In genomic region chr4:133375812-133376577, GRCm38 (mm10) we compare ENCODE assay signal across 10 mouse cellular contexts. TPM values are rescaled to one million over a fixed set of nuclear protein-coding genes. Genes with fewer than 3 reads are reported as not detected.
DNase-seq lines count a peak whose midpoint lies in the region; ATAC-seq and TF ChIP-seq lines count a peak whose summit lies in the region.
"Had no signal": no experiment of that assay in that cellular context is flagged by ENCODE, and none has a peak within 500 bp of the region (broad histone marks: within the 10 kb centered on the region; RNA-seq: fewer than 3 reads in every experiment).

No protein-coding gene starts in this region.

- peaks cover 73% of the 10 kb centered on the region for H3K36me3 ChIP-seq in erythroblast, embryonic 14.5 days (ENCODE audit: control insufficient read depth)
- H3K36me3 ChIP-seq in E14TG2a.4 (ENCODE audit: insufficient read depth, low read length): peaks cover 28% of the 10 kb centered on the region
- H3K36me3 ChIP-seq in intestine, embryonic 15.5 days: no peaks in the 10 kb centered on the region

- WGBS in intestine, embryonic 15.5 days: 66% methylated on average over 10 of the region's 10 CpGs

- H3K4me1 ChIP-seq in erythroblast, embryonic 14.5 days (ENCODE audit: control insufficient read depth): peaks cover 96% of the 10 kb centered on the region
- H3K4me1 ChIP-seq in E14TG2a.4 (replicated peaks; ENCODE audit: low read depth, low read length): peaks cover 97% of the 10 kb centered on the region
- H3K4me1 ChIP-seq in intestine, embryonic 15.5 days (replicated peaks): peaks cover 73% of the 10 kb centered on the region

- TF ChIP-seq CTCF in left cerebral cortex, adult 2 months (IDR thresholded peaks at IDR 0.05): no peak
- TF ChIP-seq CTCF in E14TG2a.4 (conservative IDR thresholded peaks at IDR 0.05; ENCODE audit: low read length): no peak

- H3K27ac ChIP-seq in left cerebral cortex, adult 2 months: peak overlapping the region; percentile 15; the same call in 1 of the 2 replicates
- no peak overlapping the region; the same call in 1 of the 2 replicates for H3K27ac ChIP-seq in intestine, embryonic 15.5 days

- H3K27me3 ChIP-seq in erythroblast, embryonic 14.5 days (ENCODE audit: control insufficient read depth): no peaks in the 10 kb centered on the region
- no peaks in the 10 kb centered on the region for H3K27me3 ChIP-seq in E14TG2a.4 (ENCODE audit: insufficient read depth, low read length)
- no peaks in the 10 kb centered on the region for H3K27me3 ChIP-seq in intestine, embryonic 15.5 days (replicated peaks)

- intact Hi-C loops in left cerebral cortex, adult 2 months (cut with DNase I): no loop called here
- intact Hi-C loops in left cerebral cortex, postnatal 14 days (cut with DNase I): no loop called here

- DNase-seq in left cerebral cortex, adult 2 months (ENCODE audit: extremely low spot score in 1 of 2, low spot score in 2 of 2): no peak
- DNase-seq in left cerebral cortex, postnatal 14 days (ENCODE audit: low spot score in 2 of 2): no peak
- peak; percentile 35 to 60 for DNase-seq in cerebellum, postnatal 25 days
- no peak for DNase-seq in urinary bladder, postnatal 36 days (ENCODE audit: low spot score in 2 of 2)
- DNase-seq: gastrocnemius, postnatal 25 days; kidney, adult 18-20 months had no signal

- no peak overlapping the region for H3K4me2 ChIP-seq in intestine, embryonic 15.5 days (replicated peaks)

- no peaks in the 10 kb centered on the region for H3K9me3 ChIP-seq in erythroblast, embryonic 14.5 days (ENCODE audit: control insufficient read depth, low read length)
- H3K9me3 ChIP-seq in E14TG2a.4 (ENCODE audit: low read length): no peaks in the 10 kb centered on the region
- H3K9me3 ChIP-seq in intestine, embryonic 15.5 days: no peaks in the 10 kb centered on the region

- no peak overlapping the region for H3K9ac ChIP-seq in intestine, embryonic 15.5 days

- peak overlapping the region; percentile 22 for H3K4me3 ChIP-seq in erythroblast, embryonic 14.5 days (replicated peaks)
- no peak overlapping the region for H3K4me3 ChIP-seq in left cerebral cortex, adult 2 months
- peak overlapping the region; percentile 33; the same call in 1 of the 2 replicates for H3K4me3 ChIP-seq in E14TG2a.4 (replicated peaks; ENCODE audit: low read length)
- no peak overlapping the region for H3K4me3 ChIP-seq in intestine, embryonic 15.5 days (replicated peaks)

- no peak for ATAC-seq in erythroblast, adult 5-6 weeks (replicated peaks; ENCODE audit: low FRiP score, poor library complexity, severe bottlenecking)
- ATAC-seq in intestine, embryonic 15.5 days: no peak

RNA-seq across cellular contexts. Expression of gene Slc9a1, which starts 6.5 kb away (rescaled TPM):
- polyA plus RNA-seq in erythroblast, embryonic 14.5 days (2012): 3.7 and 3.8 TPM in 2 replicates
- total RNA-seq in erythroblast, adult 5-6 weeks (2015; ENCODE audit: low replicate concordance): 6.5 and 9.8 TPM in 2 replicates
- total RNA-seq in erythroblast, adult 5-6 weeks (2017; ENCODE audit: low replicate concordance): 5.9 and 8.3 TPM in 2 replicates
- total RNA-seq in left cerebral cortex, adult 2 months (2021): 10 to 100 TPM; 49.8 to 53.0 TPM
- total RNA-seq in left cerebral cortex, postnatal 14 days (2021): 10 to 100 TPM; 41.5 to 46.7 TPM
- 8.5 and 9.3 TPM in 2 replicates for polyA plus RNA-seq in intestine, embryonic 15.5 days (2015; fragmentation: Nextera tagmentation; extraction: Ambion mirVana)

RNA-seq across cellular contexts. Expression of gene Wdtc1, which starts 22.7 kb away (rescaled TPM):
- 23.1 and 24.0 TPM in 2 replicates for polyA plus RNA-seq in erythroblast, embryonic 14.5 days (2012)
- 8.6 and 9.6 TPM in 2 replicates for total RNA-seq in erythroblast, adult 5-6 weeks (2015; ENCODE audit: low replicate concordance)
- 8.4 and 18.3 TPM in 2 replicates for total RNA-seq in erythroblast, adult 5-6 weeks (2017; ENCODE audit: low replicate concordance)
- total RNA-seq in left cerebral cortex, adult 2 months (2021): 10 to 100 TPM; 59.7 to 60.6 TPM
- 10 to 100 TPM; 56.6 to 60.8 TPM for total RNA-seq in left cerebral cortex, postnatal 14 days (2021)
- polyA plus RNA-seq in intestine, embryonic 15.5 days (2015; fragmentation: Nextera tagmentation; extraction: Ambion mirVana): 13.9 and 17.0 TPM in 2 replicates

Comparison
In these comparisons a context has a peak if more than half of its experiments do, and no peak if none do; other contexts are left out.
1. H3K4me3 ChIP-seq: peak in erythroblast, embryonic 14.5 days (single experiment) and E14TG2a.4 (single experiment); none in left cerebral cortex, adult 2 months (single experiment) and intestine, embryonic 15.5 days (single experiment).
2. DNase-seq: peak in cerebellum, postnatal 25 days (2 of 2); none in left cerebral cortex, adult 2 months (0 of 2), left cerebral cortex, postnatal 14 days (0 of 2) and urinary bladder, postnatal 36 days (0 of 2).